Mouse (Mus musculus) limb, embryonic 14.5 days (tissue): ENCODE results near the gene Sstr4. TPM values are rescaled to one million over a fixed set of nuclear protein-coding genes. Genes with fewer than 3 reads are reported as not detected.

Experiments used
- ATAC-seq: fragments of 200-750 bp; cut with Nextera tagmentation; 2 replicates; pipeline ENCODE4 v1.8.0; 2017; ENCODE audit warnings: low read depth, moderate number of reproducible peaks, moderate TSS enrichment; ENCODE audit not compliant: low FRiP score
- DNase-seq: peaks from one replicate; pipeline ENCODE4 v3.0.0-alpha.2; 2015; ENCODE audit warnings: low spot score
- H3K27ac ChIP-seq: fragments of 300-500 bp; sonication (generic); replicated peaks from 2 replicates; pipeline ENCODE4 v1.5.1; 2014; ENCODE audit warnings: low read depth, mild to moderate bottlenecking, low read length, moderate library complexity, mixed read lengths
- H3K27me3 ChIP-seq: fragments of 300-500 bp; sonication (generic); 2 replicates; pipeline ENCODE4 v1.6.1; 2014; ENCODE audit warnings: low read length, mixed read lengths; ENCODE audit not compliant: control insufficient read depth, insufficient read depth
- H3K36me3 ChIP-seq: fragments of 300-500 bp; sonication (generic); 2 replicates; pipeline ENCODE4 v1.6.1; 2014; ENCODE audit warnings: mild to moderate bottlenecking, low read length, moderate library complexity, mixed read lengths; ENCODE audit not compliant: control insufficient read depth, insufficient read depth
- H3K4me1 ChIP-seq: fragments of 300-500 bp; sonication (generic); 2 replicates; pipeline ENCODE4 v1.6.1; 2014; ENCODE audit warnings: antibody characterized with exemption, low read length, mixed read lengths; ENCODE audit not compliant: control insufficient read depth, insufficient read depth
- H3K4me2 ChIP-seq: fragments of 300-500 bp; sonication (generic); replicated peaks from 2 replicates; pipeline ENCODE4 v1.6.1; 2014; ENCODE audit warnings: low read depth, mild to moderate bottlenecking, low read length, moderate library complexity; ENCODE audit not compliant: severe bottlenecking
- H3K4me3 ChIP-seq: fragments of 300-500 bp; sonication (generic); replicated peaks from 2 replicates; pipeline ENCODE4 v1.5.1; 2014; ENCODE audit warnings: low read length
- H3K9ac ChIP-seq: fragments of 300-500 bp; sonication (generic); 2 replicates; pipeline ENCODE4 v1.6.1; 2014; ENCODE audit warnings: mild to moderate bottlenecking, low read depth, low read length, moderate library complexity; ENCODE audit not compliant: severe bottlenecking
- H3K9me3 ChIP-seq: fragments of 300-500 bp; sonication (generic); 2 replicates; pipeline ENCODE4 v1.6.1; 2016; ENCODE audit warnings: low read length; ENCODE audit not compliant: control insufficient read depth
- POLR2A ChIP-seq: fragments of 200-500 bp; IDR thresholded peaks from 2 replicates; pipeline ENCODE4 v1.8.0; 2012; ENCODE audit warnings: inconsistent platforms, mild to moderate bottlenecking, moderate library complexity, borderline replicate concordance; ENCODE audit not compliant: insufficient read depth, insufficient read length; ENCODE audit errors: extremely low read depth
- WGBS: fragments of 180-500 bp; shearing (Covaris S2); extraction: QIAGEN DNeasy Blood & Tissue Kit; methylation state at CpG from one replicate; pipeline ENCODE4 v1.1.7; 2014; 5-methylcytosine and 5-hydroxymethylcytosine counted together
- polyA plus RNA-seq, 2 experiments: library from polyadenylated mRNA; depleted of rRNA in 1 of 2; stranded (reverse) in 1 of 2; unstranded in 1 of 2; fragments of >200 nt; fragmentation: Nextera tagmentation in 1 of 2; extraction: Ambion mirVana in 1 of 2; gene quantifications; 2 replicates each; pipeline versions ENCODE4 v1.2.1 to v1.2.3; 2012 to 2014

The Sstr4 gene
- polyA plus RNA-seq, 2 experiments: 2.8 to 4.0 TPM

DNA sequence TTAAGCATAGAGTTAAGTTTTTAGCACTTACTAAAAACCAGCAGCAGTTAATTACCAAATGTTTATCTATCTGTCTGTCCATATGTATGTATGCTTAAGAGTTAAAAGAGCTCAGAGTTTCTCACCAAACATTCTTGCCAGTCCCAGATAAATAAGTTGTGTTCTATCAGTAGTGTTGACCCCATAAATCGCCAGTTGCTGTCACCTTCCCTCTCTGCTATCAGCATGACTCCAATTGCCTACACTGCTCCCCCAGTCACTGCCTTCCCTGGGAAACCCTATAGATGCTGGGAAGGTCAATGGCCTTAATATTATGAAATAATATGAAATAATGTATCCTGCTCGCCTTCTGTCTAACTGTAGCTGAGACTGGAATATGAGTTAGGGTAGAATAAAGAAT lies 37.2 kb downstream of the Sstr4 start:
- Histone ChIP-seq H3K4me3 (no peak overlapping the region), H3K27me3 (no peaks in the 10 kb centered on the region), H3K27ac (no peak overlapping the region), H3K9me3 (no peaks in the 10 kb centered on the region), H3K4me2 (no peak overlapping the region), H3K36me3 (no peaks in the 10 kb centered on the region), H3K9ac (no peak overlapping the region), H3K4me1 (peaks cover 3% of the 10 kb centered on the region; the same call in 1 of the 2 replicates)
- WGBS: 62% methylated on average over 2 of the region's 2 CpGs
- DNase-seq: no peak
- no peak for ATAC-seq
- TF ChIP-seq POLR2A: no peak

DNA sequence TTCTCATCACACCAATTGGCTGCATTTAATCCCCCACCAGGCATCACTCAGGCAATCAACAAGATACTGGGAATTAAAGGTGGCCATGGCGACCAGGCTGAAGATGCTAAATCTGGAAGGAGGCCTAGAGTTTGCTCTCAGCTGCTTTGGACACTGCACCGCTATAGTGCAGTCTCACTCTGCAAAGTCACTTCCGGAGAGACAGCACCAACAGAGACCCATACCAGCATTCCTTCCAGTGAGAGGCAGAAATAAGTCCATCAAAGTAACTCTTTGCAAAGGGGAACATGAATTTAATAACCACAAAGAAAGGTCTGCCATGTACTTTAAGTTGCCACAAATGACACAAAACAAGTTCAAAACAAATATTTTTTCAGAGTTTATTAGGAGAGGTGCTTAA lies 41.1 kb downstream of the Sstr4 start:
- no peak for TF ChIP-seq POLR2A
- Histone ChIP-seq H3K4me1 (no peaks in the 10 kb centered on the region; the same call in 1 of the 2 replicates), H3K9me3 (no peaks in the 10 kb centered on the region), H3K36me3 (no peaks in the 10 kb centered on the region), H3K27ac (no peak overlapping the region), H3K27me3 (no peaks in the 10 kb centered on the region), H3K9ac (no peak overlapping the region), H3K4me3 (no peak overlapping the region), H3K4me2 (no peak overlapping the region)
- 58% methylated on average over 3 of the region's 3 CpGs for WGBS
- no peak for ATAC-seq
- DNase-seq: no peak

- H3K27ac ChIP-seq: no peak overlapping the region
- H3K4me3 ChIP-seq: no peak overlapping the region
- no peak overlapping the region for H3K4me2 ChIP-seq
- no peaks in the 10 kb centered on the region for H3K36me3 ChIP-seq
- ATAC-seq (no peak), DNase-seq (no peak)
- H3K9me3 ChIP-seq: no peaks in the 10 kb centered on the region
- no peaks in the 10 kb centered on the region for H3K4me1 ChIP-seq
- no peak for TF ChIP-seq POLR2A
- no peak overlapping the region for H3K9ac ChIP-seq
- 57% methylated on average over 3 of the region's 3 CpGs for WGBS
- no peaks in the 10 kb centered on the region for H3K27me3 ChIP-seq
These were observed 44.6 kb downstream of the Sstr4 start for GRCm38 (mm10) chr2:148439691-148440276.

GRCm38 (mm10) chr2:148441421-148441820 lies 46.3 kb downstream of the Sstr4 start:
- no peaks in the 10 kb centered on the region for H3K27me3 ChIP-seq
- ATAC-seq (no peak), DNase-seq (no peak)
- no peak for TF ChIP-seq POLR2A
- WGBS: 84% methylated on average over 10 of the region's 10 CpGs
- H3K4me3 ChIP-seq: peak overlapping the region; percentile 14; the same call in 1 of the 2 replicates
- H3K9ac ChIP-seq: no peak overlapping the region
- no peak overlapping the region for H3K4me2 ChIP-seq
- no peak overlapping the region for H3K27ac ChIP-seq
- no peaks in the 10 kb centered on the region for H3K9me3 ChIP-seq
- H3K36me3 ChIP-seq: no peaks in the 10 kb centered on the region
- no peaks in the 10 kb centered on the region for H3K4me1 ChIP-seq

GRCm38 (mm10) chr2:148442172-148442571 lies 47.0 kb downstream of the Sstr4 start:
- ATAC-seq: no peak
- Histone ChIP-seq H3K4me1 (no peaks in the 10 kb centered on the region), H3K27me3 (no peaks in the 10 kb centered on the region), H3K9me3 (no peaks in the 10 kb centered on the region), H3K36me3 (no peaks in the 10 kb centered on the region), H3K9ac (no peak overlapping the region), H3K4me2 (no peak overlapping the region), H3K4me3 (peak overlapping the region; percentile 14), H3K27ac (no peak overlapping the region)
- TF ChIP-seq POLR2A: no peak
- no peak for DNase-seq
- WGBS: 81% methylated on average over 4 of the region's 4 CpGs
